Mouse (Mus musculus): Measurements from ENCODE around the gene Lmo2.

GRCm38 (mm10) chr2:103977216-103977615 is 19.4 kb downstream of the Lmo2 start:
- no peak for TF ChIP-seq CTCF (IDR thresholded peaks at IDR 0.05; ENCODE audit: low read depth)
- no peak for TF ChIP-seq EP300 (optimal IDR thresholded peaks at IDR 0.05)
